Mouse (Mus musculus): ENCODE measurements at regions not wholly inside any gene's neighbourhood (a gene's known extent, or its start where the extent isn't known, plus 50 kb on each side); places are given as distances from the start of the nearest gene placed in this dataset.

- H3K27me3 ChIP-seq (ENCODE audit: control insufficient read depth, insufficient read depth, low read length): no peaks in the 10 kb centered on the region
- ATAC-seq (ENCODE audit: low FRiP score) (no peak), DNase-seq (ENCODE audit: low spot score) (no peak)
- H3K36me3 ChIP-seq (replicated peaks; ENCODE audit: control insufficient read depth, insufficient read depth): no peaks in the 10 kb centered on the region
- H3K9me3 ChIP-seq (ENCODE audit: control insufficient read depth, low read length): no peaks in the 10 kb centered on the region
- H3K4me3 ChIP-seq (replicated peaks; ENCODE audit: low read length): no peak overlapping the region
- no peak overlapping the region for H3K9ac ChIP-seq
- no peaks in the 10 kb centered on the region for H3K4me1 ChIP-seq (replicated peaks; ENCODE audit: control insufficient read depth, insufficient read depth, low read length)
- 79% methylated on average over 2 of the region's 2 CpGs for WGBS
- no peak overlapping the region for H3K27ac ChIP-seq
- H3K4me2 ChIP-seq (replicated peaks): no peak overlapping the region
Measured at GRCm38 (mm10) chr6:118252711-118253110, 55.2 kb upstream of the Ret start.

DNA sequence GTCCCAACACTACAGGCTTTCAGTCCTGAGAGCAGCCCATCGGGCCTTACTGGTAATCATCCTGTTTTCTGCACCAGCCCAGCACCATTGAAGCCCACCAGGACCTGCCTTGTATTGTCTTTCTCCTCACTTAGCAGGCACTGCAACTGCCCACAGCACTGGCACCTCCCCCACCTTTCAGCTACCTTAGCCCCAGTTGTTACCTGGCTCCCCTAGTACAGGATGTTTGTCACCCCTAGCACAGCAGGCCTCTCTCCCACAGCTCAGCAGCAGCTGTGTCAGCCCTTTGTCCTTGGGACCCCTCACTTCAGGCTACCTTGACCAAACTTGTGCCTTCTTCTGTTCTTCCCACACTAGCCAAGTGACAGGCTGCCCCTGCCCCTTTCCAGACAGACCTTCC is 53.6 kb upstream of the Ret start:
- H3K4me2 ChIP-seq (replicated peaks): no peak overlapping the region
- no peaks in the 10 kb centered on the region for H3K9me3 ChIP-seq (ENCODE audit: control insufficient read depth, low read length)
- no peaks in the 10 kb centered on the region for H3K4me1 ChIP-seq (replicated peaks; ENCODE audit: control insufficient read depth, insufficient read depth, low read length)
- no peak overlapping the region for H3K9ac ChIP-seq
- no peaks in the 10 kb centered on the region for H3K36me3 ChIP-seq (replicated peaks; ENCODE audit: control insufficient read depth, insufficient read depth)
- ATAC-seq (ENCODE audit: low FRiP score) (no peak), DNase-seq (ENCODE audit: low spot score) (no peak)
- H3K4me3 ChIP-seq (replicated peaks; ENCODE audit: low read length): no peak overlapping the region
- WGBS: 60% methylated on average over 1 of the region's 1 CpGs
- no peaks in the 10 kb centered on the region for H3K27me3 ChIP-seq (ENCODE audit: control insufficient read depth, insufficient read depth, low read length)
- H3K27ac ChIP-seq: no peak overlapping the region

DNA sequence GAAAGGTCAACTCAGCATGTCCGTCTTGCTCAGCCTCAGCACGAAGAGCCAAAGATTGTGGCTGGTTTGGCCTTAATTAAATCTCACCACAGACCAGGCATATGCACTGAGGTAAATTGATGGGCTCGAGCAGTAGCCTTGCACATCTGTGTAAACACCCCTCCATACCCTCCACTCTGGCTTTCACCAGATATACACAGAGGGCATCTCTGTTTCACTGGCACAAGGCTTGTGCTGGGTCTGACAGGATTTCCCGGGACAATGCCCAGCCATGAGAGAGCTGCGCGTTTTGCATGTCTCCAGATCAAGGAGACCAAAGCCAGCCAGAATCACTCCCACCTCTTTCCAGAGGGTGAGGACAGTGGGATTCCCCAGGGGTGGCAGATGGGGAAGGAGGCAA is 52.5 kb upstream of the Ret start:
- WGBS: 85% methylated on average over 6 of the region's 6 CpGs
- DNase-seq (ENCODE audit: low spot score) (no peak), ATAC-seq (ENCODE audit: low FRiP score) (no peak)
- H3K9me3 ChIP-seq (ENCODE audit: control insufficient read depth, low read length): no peaks in the 10 kb centered on the region
- H3K9ac ChIP-seq: no peak overlapping the region
- H3K36me3 ChIP-seq (replicated peaks; ENCODE audit: control insufficient read depth, insufficient read depth): no peaks in the 10 kb centered on the region
- H3K27me3 ChIP-seq (ENCODE audit: control insufficient read depth, insufficient read depth, low read length): no peaks in the 10 kb centered on the region
- H3K27ac ChIP-seq: no peak overlapping the region
- H3K4me3 ChIP-seq (replicated peaks; ENCODE audit: low read length): no peak overlapping the region
- H3K4me2 ChIP-seq (replicated peaks): no peak overlapping the region
- H3K4me1 ChIP-seq (replicated peaks; ENCODE audit: control insufficient read depth, insufficient read depth, low read length): no peaks in the 10 kb centered on the region

Data from hindbrain, embryonic 14.5 days (tissue).